Mouse (Mus musculus) liver, adult 2 months (tissue): Measurements from ENCODE around the gene Prkag2. TPM values are rescaled to one million over a fixed set of nuclear protein-coding genes. Genes with fewer than 3 reads are reported as not detected.

Experiments used
- DNase-seq: peaks from one replicate; pipeline ENCODE4 v3.0.0-alpha.2; 2011; ENCODE audit warnings: low read depth, low spot score; ENCODE audit errors: extremely low read depth
- H3K27ac ChIP-seq: fragments of 200-500 bp; replicated peaks from 2 replicates; pipeline ENCODE4 v1.5.1; 2012; ENCODE audit warnings: low read depth, mild to moderate bottlenecking, control low read depth, inconsistent platforms, low read length; ENCODE audit not compliant: insufficient read depth
- H3K27me3 ChIP-seq: fragments of 200-500 bp; 2 replicates; pipeline ENCODE4 v1.6.1; 2012; ENCODE audit warnings: mild to moderate bottlenecking, moderate library complexity, low read length, inconsistent platforms; ENCODE audit not compliant: control insufficient read depth, insufficient read depth
- H3K36me3 ChIP-seq: fragments of 200-500 bp; 2 replicates; pipeline ENCODE4 v1.6.1; 2012; ENCODE audit warnings: low read length, inconsistent platforms; ENCODE audit not compliant: control insufficient read depth, insufficient read depth
- H3K4me1 ChIP-seq: fragments of 200-500 bp; 2 replicates; pipeline ENCODE4 v1.6.1; 2011; ENCODE audit warnings: low read length; ENCODE audit not compliant: control insufficient read depth, insufficient read depth
- H3K4me3 ChIP-seq: fragments of 200-500 bp; 2 replicates; pipeline ENCODE4 v1.5.1; 2011; ENCODE audit warnings: low read depth, mild to moderate bottlenecking, control low read depth, low read length, moderate library complexity; ENCODE audit not compliant: insufficient read depth
- H3K79me2 ChIP-seq: fragments of 200-500 bp; 2 replicates; pipeline ENCODE4 v1.6.1; 2012; ENCODE audit warnings: inconsistent platforms, mild to moderate bottlenecking, low read length, moderate library complexity; ENCODE audit not compliant: control insufficient read depth, insufficient read depth
- H3K9ac ChIP-seq: fragments of 200-500 bp; 2 replicates; pipeline ENCODE4 v1.6.1; 2012; ENCODE audit warnings: low read depth, mild to moderate bottlenecking, control low read depth, inconsistent platforms, low read length
- CTCF ChIP-seq: fragments of 200-500 bp; IDR thresholded peaks from 2 replicates; pipeline ENCODE4 v1.5.1; 2011; ENCODE audit warnings: low read depth, low read length, control low read depth
- POLR2A ChIP-seq: fragments of 200-500 bp; IDR thresholded peaks from 2 replicates; pipeline ENCODE4 v1.6.1; 2011; ENCODE audit warnings: low read length, control low read depth; ENCODE audit not compliant: insufficient read depth; ENCODE audit errors: extremely low read depth
- WGBS: fragments of 180-500 bp; shearing (Covaris S2); methylation state at CpG from one replicate; pipeline ENCODE4 v1.1.7; 2018; 5-methylcytosine and 5-hydroxymethylcytosine counted together
- polyA plus RNA-seq: library from polyadenylated mRNA; depleted of rRNA; stranded (reverse); fragments of >200 nt; gene quantifications from 2 replicates; pipeline ENCODE4 v1.2.3, GENCODE M21; 2012
- total RNA-seq: library from RNA; depleted of rRNA; stranded (reverse); fragments of >200 nt; gene quantifications from 2 replicates; pipeline ENCODE4 v1.2.3, GENCODE M21; 2014

Gene Prkag2
- total and polyA plus RNA-seq, 2 experiments = 14.8 to 21.1 TPM

DNA sequence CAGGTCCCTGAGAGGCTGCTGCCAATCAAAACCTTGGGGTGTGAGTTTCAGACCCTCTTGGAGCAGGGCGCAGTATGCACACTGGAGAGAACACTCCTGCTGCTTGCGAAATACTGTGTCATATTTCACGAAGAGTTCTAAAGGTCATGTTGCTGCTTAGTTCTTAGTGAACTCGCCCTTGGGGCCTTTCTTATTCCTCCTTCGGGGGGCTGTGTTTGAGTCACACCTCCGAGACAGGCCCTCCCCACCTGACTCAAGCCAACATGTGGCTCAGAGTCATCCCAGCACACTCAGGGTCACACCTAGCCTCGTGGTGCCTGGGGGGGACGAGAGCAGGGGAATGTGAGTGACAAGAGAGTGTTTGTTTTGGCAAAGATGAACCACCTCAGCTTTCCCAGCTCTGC, 99.0 kb downstream of the Prkag2 start:
- H3K27me3 ChIP-seq = no peaks in the 10 kb centered on the region
- WGBS = 25% methylated on average over 8 of the region's 8 CpGs
- no peak overlapping the region for H3K4me3 ChIP-seq
- H3K36me3 ChIP-seq = no peaks in the 10 kb centered on the region
- H3K79me2 ChIP-seq = peaks cover 34% of the 10 kb centered on the region; the same call in 1 of the 2 replicates
- TF ChIP-seq POLR2A = no peak
- TF ChIP-seq CTCF = no peak
- peaks cover 13% of the 10 kb centered on the region; the same call in 1 of the 2 replicates for H3K4me1 ChIP-seq
- DNase-seq = peak; percentile 86
- peak overlapping the region; percentile 72 for H3K27ac ChIP-seq
- peak overlapping the region; percentile 27; the same call in 1 of the 2 replicates for H3K9ac ChIP-seq

GRCm38 (mm10) chr5:24999351-24999750, 101.1 kb downstream of the Prkag2 start:
- TF ChIP-seq CTCF (no peak), POLR2A (no peak)
- no peak overlapping the region for H3K4me3 ChIP-seq
- peaks cover 31% of the 10 kb centered on the region; the same call in 1 of the 2 replicates for H3K79me2 ChIP-seq
- no peaks in the 10 kb centered on the region for H3K36me3 ChIP-seq
- H3K4me1 ChIP-seq = peaks cover 13% of the 10 kb centered on the region; the same call in 1 of the 2 replicates
- DNase-seq = no peak
- 92% methylated on average over 4 of the region's 4 CpGs for WGBS
- no peak overlapping the region for H3K27ac ChIP-seq
- H3K27me3 ChIP-seq = no peaks in the 10 kb centered on the region
- H3K9ac ChIP-seq = no peak overlapping the region

DNA sequence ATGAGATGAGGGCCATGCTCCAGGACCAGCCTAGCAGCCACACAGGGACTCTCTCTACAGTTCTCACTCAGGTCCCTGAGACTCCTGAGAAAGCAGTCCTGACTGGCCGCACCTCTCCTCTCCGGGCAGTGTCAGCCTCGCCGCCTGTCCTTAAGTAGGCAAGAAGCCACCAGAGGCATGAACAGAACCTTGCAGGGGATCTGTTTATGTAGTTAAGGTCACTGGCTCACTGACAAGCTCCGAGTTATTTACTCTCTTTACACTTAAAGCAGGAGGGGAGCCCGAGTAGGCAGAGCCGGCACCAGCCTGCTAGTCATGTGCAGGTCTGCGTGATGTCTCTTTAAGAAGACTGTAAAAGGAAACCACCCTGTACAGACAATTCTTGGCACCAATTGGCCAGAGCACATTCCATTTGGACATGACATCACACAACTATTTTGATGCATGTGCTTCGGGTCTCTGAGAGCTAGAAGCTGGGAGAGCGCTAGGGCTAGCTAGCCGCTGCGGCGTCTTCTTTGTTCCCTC, 104.8 kb downstream of the Prkag2 start:
- Histone ChIP-seq H3K27me3 (no peaks in the 10 kb centered on the region), H3K9ac (no peak overlapping the region), H3K4me3 (no peak overlapping the region), H3K36me3 (no peaks in the 10 kb centered on the region), H3K4me1 (no peaks in the 10 kb centered on the region), H3K79me2 (peaks cover 46% of the 10 kb centered on the region; the same call in 1 of the 2 replicates), H3K27ac (no peak overlapping the region)
- WGBS = 62% methylated on average over 13 of the region's 13 CpGs
- TF ChIP-seq CTCF = no peak
- no peak for TF ChIP-seq POLR2A
- DNase-seq = no peak

DNA sequence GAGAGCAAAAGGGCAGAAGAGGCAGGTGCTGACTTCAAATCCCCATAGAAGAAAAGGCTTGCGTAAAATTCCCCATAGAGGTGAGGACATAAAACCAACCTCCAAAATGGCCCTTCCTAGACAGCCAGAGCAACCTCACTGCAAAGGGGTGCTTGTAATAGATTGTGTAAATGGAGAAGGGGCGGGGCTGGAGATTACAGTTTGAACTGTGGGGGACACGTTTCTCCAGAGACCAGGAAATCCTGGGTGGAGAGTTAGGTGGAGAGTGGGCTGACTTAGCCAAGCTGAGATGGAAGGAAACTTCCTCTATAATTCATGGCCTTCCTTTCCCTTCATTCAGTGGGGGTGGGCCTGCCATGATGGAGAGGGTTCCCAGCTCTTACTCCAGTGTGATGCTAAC, 107.3 kb downstream of the Prkag2 start:
- DNase-seq = no peak
- no peak overlapping the region for H3K27ac ChIP-seq
- H3K36me3 ChIP-seq = no peaks in the 10 kb centered on the region
- WGBS = 76% methylated on average over 3 of the region's 3 CpGs
- no peak overlapping the region for H3K9ac ChIP-seq
- TF ChIP-seq POLR2A (no peak), CTCF (no peak)
- no peaks in the 10 kb centered on the region for H3K4me1 ChIP-seq
- H3K4me3 ChIP-seq = no peak overlapping the region
- no peaks in the 10 kb centered on the region for H3K27me3 ChIP-seq
- H3K79me2 ChIP-seq = peaks cover 35% of the 10 kb centered on the region; the same call in 1 of the 2 replicates

GRCm38 (mm10) chr5:24991575-24991974, 108.9 kb downstream of the Prkag2 start:
- TF ChIP-seq CTCF (no peak), POLR2A (no peak)
- DNase-seq = no peak
- Histone ChIP-seq H3K4me1 (no peaks in the 10 kb centered on the region), H3K36me3 (no peaks in the 10 kb centered on the region), H3K27ac (no peak overlapping the region), H3K4me3 (no peak overlapping the region), H3K79me2 (peaks cover 26% of the 10 kb centered on the region; the same call in 1 of the 2 replicates), H3K27me3 (no peaks in the 10 kb centered on the region), H3K9ac (no peak overlapping the region)
- 87% methylated on average over 1 of the region's 1 CpGs for WGBS

GRCm38 (mm10) chr5:24990460-24990859, 110.0 kb downstream of the Prkag2 start:
- no peak overlapping the region for H3K4me3 ChIP-seq
- H3K79me2 ChIP-seq = peaks cover 24% of the 10 kb centered on the region; the same call in 1 of the 2 replicates
- H3K9ac ChIP-seq = no peak overlapping the region
- no peaks in the 10 kb centered on the region for H3K4me1 ChIP-seq
- TF ChIP-seq CTCF (no peak), POLR2A (no peak)
- H3K36me3 ChIP-seq = no peaks in the 10 kb centered on the region
- no peak overlapping the region for H3K27ac ChIP-seq
- DNase-seq = no peak
- 88% methylated on average over 5 of the region's 5 CpGs for WGBS
- H3K27me3 ChIP-seq = no peaks in the 10 kb centered on the region
